Mouse (Mus musculus) c-Kit-positive CD71-negative TER-119-negative erythroid progenitor cells, embryonic 14.5 days (primary cell): ENCODE measurements around the gene Trhr2.

Experiments
- DNase-seq: peaks from one replicate; pipeline ENCODE4 v3.0.0-alpha.2; 2013; ENCODE audit warnings: low read depth

The Trhr2 gene

DNA sequence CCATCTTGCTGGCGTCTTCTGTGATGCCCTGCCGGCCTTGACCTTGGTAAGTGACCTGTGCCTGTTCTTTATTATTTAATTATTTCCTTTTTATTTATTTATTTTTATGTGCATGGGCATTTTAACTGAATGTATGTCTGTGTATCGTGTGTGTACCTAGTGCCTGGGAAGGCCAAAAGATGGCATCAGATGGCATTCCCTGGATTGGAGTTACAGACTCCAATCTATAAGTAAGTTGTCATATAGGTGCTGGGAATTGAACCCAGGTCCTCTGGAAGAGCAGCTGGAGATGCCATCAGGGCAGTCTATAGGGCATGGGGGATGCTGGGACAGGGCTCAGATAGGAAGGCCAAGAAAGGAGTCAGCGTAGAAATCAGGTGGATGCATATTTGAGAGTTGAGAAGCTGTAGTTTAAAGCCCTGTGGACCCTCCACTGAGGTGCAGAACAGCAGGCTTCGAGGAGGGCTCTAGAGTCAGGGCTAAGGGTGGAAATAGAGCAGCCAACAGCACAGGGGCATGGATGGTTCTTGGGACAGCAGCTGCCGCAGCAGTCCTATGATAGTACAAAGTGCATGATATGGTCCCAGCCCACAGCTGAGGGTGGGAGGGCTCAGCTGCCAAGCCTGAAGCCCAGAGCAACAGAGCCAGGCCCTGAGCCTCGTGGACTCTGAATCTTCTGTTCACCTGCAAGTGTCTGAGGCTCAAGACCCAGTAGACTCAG lies at the start of gene Trhr2:
Gene Trhr2, minus strand, starts transcription at position 51 of the 721 bp plus-strand sequence.
- no peak for DNase-seq

DNA sequence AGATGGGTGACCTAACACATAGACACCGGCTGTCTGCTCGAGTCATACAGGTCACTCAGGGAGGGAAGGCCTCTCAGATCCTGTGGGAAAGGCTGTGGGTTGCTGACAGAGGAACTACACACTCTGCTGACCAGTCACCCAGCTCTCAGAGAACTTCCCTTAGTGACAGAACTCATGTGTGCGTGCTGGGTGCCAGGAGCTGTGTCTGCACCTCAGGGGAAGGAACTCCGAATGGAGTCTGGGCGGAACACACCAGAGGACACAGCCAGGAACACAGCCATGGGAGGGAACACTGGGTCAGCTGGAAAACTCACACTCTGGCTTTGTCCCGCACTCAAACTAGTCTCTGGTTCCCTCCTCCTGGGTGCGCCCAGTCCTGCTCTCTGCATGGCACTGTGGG lies 47.1 kb upstream of the Trhr2 start:
- DNase-seq = no peak

DNA sequence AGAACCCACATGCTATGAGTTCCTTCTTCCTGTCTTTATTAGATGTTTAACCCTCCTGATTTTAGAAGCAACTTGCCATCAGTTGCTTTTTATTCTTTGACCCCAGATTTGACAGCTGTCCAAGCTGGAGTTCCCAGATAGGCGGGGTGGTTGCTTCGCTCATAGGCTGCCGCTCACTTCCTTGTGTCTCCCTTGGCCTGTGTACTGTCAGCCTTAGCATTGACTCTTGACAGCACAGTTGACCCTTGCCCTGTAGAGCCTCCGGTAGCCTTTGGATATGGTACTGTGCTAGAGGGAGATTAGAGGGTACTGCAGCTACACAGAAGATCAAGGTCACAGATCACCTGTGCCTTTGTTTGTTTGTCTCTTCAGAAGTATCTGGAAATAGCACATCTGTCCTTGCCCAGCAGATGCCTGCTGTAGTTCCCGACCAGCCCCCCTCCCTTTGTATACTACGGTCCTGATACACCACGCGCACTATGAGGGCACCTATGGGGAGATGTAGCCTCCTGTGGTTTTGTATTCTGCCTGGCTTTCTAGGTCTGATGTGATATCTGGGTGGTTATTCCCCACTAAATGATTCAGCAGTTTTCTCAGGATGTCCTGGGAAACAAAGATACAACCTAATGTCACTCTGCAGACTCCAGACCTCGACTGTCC lies 44.7 kb upstream of the Trhr2 start:
- no peak for DNase-seq

DNA sequence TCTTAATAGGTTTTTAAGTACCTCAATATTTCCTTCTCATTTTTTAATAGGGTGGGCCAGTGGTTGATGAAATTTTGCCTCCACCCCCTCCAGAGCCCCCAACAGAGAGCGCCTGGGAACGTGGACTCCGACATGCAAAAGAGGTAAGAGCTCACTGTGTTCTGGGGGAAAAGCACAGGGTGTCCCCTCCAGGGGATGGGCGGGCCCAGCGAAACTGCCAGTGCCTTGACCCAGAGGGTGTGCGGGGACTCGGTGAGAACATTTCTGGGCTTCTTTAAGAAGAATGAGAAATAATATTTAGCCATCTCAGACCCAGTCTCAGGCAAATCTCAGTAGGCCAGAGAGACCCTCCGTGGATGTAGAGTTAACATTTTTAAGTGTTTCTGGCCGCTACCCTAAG lies 37.6 kb upstream of the Trhr2 start:
- DNase-seq = no peak

DNA sequence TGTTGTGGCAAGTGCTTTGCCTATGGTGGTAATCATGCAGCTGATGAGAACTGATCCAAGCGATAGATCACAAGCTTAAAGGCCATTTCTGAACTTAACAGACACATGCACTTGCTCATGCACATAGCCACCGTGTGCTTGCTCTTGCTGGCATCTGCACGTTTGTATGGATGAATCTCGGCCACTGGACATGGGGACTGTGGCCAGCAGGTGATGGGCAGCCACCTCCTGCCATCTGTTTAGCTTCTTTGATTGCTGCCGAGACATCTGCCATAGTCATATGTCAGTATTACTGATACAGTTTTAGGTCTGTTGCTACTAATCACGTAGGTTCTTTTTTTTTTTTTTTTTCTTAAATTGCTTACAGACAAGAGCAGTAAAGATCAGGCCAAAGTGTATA lies 34.7 kb upstream of the Trhr2 start:
- no peak for DNase-seq

DNA sequence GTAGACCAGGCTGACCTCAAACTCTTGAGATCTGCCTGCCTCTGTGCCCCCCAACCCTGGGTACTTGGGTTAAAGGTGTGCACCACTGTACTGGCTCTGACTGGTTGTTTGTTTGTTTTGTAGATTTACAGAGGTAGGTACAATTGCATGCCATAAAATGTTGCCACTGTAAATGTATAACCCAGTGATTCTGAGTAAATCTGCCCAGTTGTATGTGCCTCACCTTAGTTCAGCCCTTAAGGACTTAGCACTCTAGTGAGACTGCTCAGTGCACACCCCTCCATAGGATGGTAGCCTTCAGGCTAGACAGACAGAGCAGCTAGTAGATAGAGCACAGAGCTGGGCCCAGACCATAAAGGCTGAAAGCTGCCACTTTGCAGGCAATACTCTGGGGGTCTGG lies 33.2 kb upstream of the Trhr2 start:
- DNase-seq = no peak

GRCm38 (mm10) chr8:122390758-122391157 lies 30.2 kb upstream of the Trhr2 start:
- no peak for DNase-seq

DNA sequence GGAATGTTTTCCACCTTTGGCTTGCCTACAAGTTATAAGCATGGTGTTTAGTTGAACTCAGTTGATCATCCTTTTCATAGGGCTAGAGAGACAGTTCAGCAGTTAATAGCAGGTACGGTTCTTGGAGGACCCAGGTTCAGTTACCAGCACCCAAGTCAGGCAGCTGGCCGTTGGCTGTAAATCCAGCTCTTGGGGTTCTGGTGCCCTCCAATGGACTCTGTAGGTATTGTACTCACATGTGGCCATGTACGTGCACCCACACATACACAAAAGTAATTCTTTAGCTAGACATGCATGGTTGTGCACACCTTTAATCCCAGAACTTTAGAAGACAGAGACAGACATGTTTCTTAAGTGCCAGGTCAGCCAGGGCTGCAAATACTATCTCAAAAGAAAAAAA lies 28.8 kb upstream of the Trhr2 start:
- DNase-seq = no peak

- no peak for DNase-seq
These were observed 22.5 kb upstream of the Trhr2 start for GRCm38 (mm10) chr8:122383039-122383438.

DNA sequence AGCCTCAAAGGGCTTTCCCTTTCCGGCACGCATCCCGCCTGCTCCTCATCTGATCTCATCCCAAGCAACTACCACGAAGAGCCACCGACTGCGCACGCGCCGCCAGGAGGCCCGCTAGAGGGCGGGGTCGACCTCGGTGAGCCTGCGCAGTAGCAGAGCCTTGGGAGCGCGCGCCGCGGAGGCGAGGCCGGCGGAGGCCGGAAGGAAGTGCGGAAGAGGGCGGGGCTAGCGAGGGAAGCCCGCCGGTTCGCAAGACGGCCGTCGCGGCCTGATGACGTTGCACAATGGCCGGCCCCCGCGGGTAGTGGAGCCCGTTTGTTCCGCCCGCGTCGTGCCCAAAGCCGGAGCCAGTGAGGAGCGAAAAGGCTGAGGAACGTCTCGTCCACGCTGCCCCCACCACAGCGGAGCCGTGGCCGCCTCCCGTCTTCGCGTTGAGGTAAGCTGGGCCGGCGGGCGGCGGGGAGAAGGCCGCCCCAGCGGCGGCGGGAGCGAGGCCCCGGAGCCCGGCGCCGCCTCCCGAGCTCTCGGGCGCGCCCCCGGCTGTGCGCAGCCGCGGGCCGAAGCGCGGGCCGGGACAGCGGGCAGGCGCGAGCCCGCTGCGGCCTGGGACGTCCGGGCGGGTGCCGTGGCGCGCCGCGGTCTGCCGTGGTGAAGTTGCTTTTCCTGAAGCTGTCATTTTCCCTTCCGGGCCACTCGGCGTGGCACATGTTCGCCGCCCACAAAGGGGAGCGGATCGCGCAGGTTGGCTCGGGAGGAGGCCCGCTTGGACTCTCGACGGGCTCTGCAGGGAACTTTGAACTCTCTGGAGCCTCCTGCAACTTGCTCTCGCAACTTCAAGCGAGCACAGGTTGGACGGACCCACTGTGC lies 16.1 kb upstream of the Trhr2 start, which contains the start of gene Zc3h18:
Gene Zc3h18, plus strand, starts transcription at position 245 of the 867 bp plus-strand sequence.
- DNase-seq = peak; percentile 98

- no peak for DNase-seq
These were observed 15.3 kb upstream of the Trhr2 start for GRCm38 (mm10) chr8:122375751-122376364.

GRCm38 (mm10) chr8:122375320-122375719 lies 14.8 kb upstream of the Trhr2 start:
- DNase-seq = no peak

DNA sequence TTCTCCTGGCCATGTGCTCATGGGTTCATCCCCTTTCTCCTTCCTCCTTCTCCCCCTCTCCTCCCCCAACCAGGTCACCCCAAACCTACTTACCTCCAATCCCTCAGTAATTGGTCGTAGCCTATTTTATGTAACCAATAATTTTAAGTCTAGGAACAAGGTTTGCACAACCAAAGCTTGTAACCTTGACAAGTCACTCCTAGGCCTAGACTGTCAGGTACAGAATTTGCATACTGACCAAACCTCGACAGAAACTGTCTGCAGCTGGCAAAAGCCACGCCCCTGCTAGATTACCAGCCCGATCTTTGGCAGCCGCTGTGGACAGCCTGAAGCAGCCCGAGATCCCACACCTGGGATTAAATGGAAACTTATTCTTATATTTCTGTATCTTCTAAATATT lies 11.2 kb upstream of the Trhr2 start:
- DNase-seq = no peak

DNA sequence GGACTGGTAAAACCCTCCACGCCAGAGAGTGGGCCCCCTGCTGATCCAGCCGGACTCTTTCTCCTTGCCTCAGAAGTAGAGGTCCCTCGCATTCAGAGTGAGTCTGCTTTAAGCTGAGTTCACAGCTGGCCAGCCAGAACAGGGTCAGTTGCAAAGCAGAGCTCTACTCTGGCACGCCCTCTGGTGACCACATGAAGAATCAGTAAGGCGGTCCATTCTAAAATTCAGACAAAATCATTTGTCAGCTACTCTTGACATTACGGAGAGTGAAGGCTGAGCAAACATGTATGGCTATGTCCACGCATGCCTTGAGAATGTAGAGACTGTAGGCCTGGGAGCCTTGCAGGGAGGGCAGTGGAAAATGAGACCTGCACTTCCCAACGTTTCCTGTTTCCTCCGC lies 9.1 kb upstream of the Trhr2 start:
- peak; percentile 60 for DNase-seq

DNA sequence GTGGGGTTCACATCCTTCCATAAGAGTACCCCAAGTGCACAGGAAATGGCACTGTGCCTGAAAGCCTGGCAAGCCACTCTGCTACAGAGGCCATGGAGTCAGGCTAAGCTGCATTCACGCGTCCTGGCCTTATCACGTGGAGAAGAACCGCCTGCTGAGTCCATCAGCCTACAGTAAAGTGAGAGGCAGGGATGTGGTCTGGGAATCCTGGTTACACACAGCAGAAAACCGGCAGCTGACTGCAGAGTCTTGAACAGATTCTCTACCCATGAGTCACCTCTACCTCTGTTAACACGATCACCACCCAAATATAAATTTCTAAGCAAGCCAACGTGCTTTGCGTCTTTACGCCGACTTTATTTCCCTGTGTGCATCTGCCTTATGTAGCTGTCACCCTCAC lies 7.9 kb upstream of the Trhr2 start:
- DNase-seq = no peak

DNA sequence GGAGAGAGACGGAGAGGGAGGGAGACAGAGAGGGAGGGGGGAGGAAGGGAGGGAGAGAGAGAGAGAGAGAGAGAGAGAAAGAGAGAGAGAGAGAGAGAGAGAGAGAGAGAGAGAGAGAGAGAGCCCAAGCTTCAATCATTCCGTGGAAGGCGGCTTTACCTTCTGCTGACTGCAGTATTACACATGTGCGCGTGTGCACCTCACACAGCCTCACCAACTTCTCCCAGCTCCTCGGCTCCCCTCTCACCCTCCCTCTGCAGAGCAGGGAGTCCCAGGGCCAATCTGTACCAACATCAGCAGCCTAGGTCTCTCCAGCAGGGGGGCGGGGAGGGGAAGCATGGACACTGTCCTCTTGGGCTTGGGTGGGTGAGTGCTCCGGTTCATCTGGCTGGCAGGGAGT lies 2.4 kb upstream of the Trhr2 start:
- no peak for DNase-seq

DNA sequence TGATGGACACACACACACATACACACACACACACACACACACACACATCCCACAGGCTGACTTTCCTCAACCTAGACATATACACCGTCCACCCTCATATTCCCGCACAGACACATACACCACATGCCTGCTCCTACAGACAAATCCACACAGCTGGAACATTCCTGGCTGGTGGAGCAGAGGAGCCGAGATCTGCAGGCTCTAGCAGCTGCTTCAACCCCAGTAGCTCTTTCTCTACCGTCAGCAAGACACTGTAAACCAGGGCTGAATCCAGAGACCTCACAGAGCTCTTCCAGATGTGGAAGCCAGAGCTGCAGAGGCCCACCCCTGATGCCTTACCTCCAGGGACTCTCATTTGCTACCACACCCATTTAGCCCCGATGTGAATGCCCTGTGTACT lies 1.7 kb upstream of the Trhr2 start:
- DNase-seq = no peak

DNA sequence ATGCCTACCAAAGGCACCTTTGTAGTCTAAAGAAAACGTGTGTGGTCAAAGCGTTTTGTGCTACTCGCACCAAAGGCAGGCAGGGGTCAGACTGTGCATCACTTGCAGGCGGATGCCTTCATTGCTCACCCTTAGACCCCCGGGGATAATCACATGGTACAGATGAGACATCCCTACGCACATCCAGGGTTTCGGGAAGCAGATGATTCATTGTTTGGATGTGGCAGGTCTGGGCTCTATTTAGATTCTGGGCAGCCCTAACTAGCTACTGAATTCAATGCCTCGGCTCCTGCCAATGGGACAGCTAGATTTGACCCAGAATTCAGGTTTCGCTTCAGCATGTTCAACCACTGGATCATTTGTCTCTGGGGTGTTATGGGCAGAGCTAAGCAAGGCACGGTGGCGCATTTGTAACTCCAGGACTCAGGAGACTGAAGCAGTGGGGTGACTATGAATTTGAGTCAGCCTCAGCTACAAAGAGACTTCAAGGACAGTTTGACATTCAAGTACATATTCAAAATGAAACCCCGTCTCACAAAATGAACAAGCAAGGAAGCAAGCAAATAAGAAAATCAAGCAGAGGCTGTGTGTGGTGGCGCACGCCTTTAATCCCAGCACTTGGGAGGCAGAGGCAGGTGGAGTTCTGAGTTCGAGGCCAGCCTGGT lies 1.3 kb downstream of the Trhr2 start:
- no peak for DNase-seq

DNA sequence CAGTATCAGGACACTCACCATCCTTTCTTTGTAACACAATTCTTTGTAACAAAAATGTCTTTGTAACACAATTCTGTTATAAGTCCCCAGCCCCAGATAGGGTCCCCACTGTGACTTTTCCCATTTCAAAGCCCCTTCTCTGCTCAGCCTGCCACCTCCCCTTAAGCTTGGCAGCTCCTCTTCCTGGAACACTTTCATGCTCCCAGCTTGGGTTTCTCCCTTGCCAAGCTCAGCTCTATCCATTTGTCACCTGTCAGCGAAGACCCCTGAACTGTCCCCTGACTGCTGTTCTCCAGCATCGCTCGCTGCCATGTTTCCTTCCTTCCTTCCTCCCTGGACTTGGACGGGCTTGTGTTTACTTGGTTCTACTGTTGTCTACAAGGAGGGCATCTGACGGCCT lies 2.9 kb downstream of the Trhr2 start:
- no peak for DNase-seq

DNA sequence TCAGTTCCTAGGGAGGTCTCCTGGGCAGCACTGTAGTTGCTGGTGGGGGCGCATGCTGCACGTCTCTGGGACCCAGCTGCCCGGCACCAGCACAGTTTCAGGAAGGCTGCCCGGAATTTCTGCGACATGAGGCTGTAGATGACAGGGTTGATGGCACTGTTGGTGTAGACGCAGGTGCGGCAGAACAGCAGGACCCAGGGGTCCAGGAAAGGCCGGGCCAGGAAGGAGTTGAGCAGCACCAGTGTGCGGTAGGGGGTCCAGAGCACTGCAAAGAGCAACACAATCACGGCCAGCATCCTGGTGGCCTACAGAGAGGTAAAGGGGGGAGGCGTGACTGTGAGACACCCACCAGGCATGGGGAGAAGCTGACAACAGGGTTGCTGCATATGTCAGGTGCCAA lies 3.3 kb downstream of the Trhr2 start:
- DNase-seq = no peak

- DNase-seq = no peak
These were observed 4.6 kb downstream of the Trhr2 start for GRCm38 (mm10) chr8:122355642-122356606.
